Mouse (Mus musculus) cerebellum, adult (tissue): ENCODE data around the gene Rab11a.
"Not testable (repeated sequence)": the region's sequence is repeated elsewhere in the genome, so short reads cannot be mapped to it uniquely, and the experiment has no call there.

Experiments used
- ATAC-seq: cut with Nextera tagmentation; 2 replicates; pipeline ENCODE4 v1.9.2; 2017; ENCODE audit warnings: mild to moderate bottlenecking, moderate library complexity, mixed read lengths; ENCODE audit not compliant: insufficient number of reproducible peaks, low FRiP score, low TSS enrichment

The Rab11a gene

DNA sequence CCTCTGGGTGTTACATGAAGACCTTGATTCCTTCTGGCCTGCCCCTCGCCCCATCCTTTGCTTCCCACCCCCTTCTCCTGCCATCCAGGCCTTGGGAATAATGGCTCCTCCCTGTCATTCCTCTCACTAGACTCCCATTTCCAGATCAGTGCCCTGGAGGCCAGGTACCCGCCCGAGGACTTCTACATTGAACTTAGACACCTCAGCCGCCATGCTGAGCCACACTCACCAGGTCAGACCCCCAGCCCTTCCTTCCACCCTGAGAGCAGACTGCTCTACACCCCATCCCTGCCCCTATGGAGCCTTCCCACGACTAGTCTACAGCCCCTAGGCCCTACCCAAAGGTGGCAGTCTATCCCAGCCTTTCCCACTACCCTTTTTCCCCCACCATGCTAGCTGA, 39.9 kb downstream of the Rab11a start:
- ATAC-seq: no peak

DNA sequence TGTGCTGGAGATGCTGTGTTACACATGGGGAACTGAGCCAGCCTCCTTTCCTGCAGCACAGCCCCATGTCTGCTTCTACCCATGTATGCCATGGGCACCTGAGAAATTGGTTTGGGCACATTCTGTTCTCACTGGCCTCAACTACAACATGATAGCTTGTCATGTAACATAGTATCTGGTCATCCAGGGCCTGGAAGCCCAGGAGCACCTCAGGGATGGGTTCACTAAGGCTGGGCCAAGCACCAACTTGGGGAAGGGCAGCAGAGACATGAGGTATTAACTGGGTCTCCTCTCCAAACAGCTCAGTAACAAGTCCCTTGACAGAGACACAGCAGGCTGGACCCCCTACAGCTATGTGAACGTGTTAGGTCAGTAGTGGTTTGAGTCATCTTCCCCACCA, 40.6 kb downstream of the Rab11a start:
- no peak for ATAC-seq

DNA sequence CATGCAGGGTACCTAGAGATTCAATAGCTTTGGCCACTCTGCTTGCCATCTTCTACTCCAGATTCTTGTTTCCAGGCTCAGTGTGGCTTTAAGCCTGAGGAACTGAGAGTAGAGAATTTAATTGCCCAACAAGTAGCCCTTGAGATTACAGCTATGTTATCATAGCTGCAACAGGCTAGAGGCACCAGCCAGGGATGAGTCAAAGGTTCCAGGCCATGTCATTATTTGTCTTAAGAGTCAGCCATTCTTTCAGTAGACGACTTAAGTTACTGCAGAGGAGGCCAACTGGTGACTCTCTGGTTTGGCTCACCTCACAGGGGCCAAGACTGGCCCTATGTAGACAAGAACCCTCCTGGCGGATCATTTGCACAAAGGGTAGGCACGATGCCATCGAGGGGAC, 41.2 kb downstream of the Rab11a start:
- ATAC-seq: no peak

DNA sequence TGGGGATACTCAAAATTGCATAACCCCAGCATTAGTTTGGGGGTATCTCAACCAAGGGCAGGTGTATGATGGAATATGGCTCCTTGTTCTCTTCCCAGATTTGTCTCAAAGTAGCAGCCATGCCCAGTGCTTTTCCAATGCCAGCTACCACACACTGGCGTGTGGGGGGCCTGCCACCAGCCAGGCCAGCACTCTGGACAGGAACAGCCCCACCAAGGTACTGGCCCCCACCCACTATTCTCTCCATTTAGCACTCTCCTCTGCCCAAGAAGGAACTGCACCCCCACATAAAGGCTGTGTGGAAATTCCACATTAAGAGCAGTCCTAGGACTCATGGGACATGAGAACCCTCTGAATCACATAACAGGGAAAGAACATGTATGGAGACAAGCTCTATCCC, 42.3 kb downstream of the Rab11a start:
- no peak for ATAC-seq

DNA sequence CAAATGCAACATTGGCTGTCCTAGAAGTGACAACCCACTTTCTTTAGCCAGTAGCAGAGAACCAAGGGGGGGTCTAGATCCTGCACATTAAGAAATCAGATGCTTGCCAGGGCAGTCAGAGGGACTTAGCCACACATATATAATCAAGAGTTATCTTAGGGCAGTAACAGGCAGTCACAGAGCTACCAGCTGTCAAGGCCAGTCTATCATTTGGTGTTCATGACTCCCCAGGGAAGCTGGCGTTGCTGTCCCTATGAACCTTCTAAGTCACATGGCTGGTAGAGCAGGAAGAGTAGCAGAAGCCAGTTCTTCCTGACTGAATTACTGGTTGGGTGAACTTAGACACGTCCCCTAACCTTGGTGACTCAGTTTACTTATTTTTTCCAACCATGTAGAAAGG, 44.5 kb downstream of the Rab11a start:
- no peak for ATAC-seq

DNA sequence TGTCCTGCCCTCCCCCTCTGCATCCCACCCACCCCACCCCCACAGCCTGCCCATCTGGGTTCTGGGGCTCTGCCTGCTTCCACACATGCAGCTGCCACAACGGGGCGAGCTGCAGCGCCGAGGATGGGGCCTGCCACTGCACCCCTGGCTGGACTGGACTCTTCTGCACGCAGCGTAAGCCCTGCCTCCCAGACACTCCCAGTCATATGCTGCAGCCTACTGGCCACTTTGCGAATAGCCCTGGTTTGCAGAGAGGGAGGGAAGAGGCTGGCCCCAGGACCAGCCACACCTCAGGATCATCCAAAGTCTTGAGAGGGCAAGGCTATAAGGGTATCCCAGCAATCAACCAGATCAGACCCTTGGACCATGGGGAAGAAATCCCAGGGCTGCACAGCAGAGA, 46.4 kb downstream of the Rab11a start:
- ATAC-seq: peak; percentile 74

DNA sequence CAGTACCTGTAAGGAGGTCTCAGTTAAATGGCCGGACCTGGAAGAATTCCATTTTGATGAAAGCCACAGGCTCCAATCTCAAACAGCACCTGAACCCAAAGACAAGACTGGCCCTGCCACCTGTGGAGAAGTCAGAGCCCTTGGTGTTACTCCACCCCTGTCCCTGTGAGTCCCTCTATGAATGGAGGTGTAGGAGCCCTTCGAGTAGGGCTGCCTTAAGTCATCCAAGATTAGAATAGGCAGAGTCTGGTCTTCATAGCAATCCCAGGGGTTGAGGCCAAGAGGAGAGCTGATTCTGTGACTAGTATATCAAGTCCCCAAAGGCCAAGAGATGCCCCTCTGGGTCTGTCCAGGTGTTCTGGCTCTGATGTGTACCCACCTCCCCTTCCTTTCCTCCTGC, 46.8 kb downstream of the Rab11a start:
- ATAC-seq: no peak

DNA sequence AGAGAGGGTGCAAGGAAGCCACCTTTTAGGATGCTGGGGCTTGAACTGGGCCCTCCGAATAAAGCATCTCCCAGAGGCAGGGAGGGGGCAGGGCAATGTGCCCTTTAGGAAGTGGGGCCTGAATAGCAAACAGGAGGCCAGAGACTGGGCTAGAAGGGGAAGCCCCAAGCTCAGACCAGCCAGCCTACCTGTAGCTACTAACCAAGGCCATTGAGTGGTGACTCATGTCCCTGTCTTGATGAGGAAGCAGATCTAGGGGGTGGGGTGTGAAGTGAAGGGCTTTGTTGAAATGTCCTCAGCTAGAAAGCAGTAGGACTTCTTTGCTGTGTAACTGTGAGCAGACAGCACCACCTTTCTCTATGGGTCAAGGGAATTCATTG, 49.6 kb downstream of the Rab11a start:
- ATAC-seq: no peak

DNA sequence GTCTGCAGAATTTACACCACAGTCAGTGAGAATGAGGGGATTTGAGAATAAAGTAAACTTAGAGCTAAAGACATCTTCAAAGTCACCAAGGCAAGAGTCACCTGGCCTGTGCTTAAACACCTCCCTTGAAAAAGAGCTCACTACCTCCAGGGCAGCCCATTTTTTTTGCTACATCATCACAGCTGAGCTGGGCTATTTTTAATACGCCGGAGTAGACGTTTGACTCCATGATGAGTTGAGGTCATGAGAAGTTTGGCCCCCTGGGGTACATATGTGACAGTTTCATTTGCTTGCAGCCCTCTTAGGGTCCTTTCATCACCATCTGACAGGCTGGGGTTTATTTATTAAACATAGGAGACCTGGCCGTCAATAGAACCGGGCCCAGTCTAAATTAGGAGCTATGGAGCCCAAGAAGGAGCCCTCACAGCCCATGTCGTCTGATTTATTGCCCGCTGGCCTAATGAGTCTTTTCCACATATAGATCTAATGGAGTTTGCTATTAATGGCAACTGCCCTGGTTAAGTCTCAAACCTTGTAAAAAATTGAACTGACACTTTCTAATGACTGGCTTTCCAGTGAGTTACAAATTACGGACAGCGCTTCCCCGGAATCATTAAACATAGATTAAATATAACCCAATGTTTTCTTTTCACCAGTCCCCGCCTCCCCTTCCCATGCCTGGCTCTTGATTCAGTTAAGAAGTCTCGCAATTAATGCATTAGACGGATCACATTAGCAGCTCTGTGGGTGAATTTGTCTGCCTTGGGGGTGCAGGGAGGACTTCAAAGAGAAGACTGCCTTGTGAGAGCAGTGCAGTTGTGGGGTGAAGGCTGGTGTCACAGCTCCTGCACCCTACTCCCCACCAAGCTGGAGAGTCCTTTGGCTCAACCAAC, 50.2 kb downstream of the Rab11a start:
- ATAC-seq: no peak

DNA sequence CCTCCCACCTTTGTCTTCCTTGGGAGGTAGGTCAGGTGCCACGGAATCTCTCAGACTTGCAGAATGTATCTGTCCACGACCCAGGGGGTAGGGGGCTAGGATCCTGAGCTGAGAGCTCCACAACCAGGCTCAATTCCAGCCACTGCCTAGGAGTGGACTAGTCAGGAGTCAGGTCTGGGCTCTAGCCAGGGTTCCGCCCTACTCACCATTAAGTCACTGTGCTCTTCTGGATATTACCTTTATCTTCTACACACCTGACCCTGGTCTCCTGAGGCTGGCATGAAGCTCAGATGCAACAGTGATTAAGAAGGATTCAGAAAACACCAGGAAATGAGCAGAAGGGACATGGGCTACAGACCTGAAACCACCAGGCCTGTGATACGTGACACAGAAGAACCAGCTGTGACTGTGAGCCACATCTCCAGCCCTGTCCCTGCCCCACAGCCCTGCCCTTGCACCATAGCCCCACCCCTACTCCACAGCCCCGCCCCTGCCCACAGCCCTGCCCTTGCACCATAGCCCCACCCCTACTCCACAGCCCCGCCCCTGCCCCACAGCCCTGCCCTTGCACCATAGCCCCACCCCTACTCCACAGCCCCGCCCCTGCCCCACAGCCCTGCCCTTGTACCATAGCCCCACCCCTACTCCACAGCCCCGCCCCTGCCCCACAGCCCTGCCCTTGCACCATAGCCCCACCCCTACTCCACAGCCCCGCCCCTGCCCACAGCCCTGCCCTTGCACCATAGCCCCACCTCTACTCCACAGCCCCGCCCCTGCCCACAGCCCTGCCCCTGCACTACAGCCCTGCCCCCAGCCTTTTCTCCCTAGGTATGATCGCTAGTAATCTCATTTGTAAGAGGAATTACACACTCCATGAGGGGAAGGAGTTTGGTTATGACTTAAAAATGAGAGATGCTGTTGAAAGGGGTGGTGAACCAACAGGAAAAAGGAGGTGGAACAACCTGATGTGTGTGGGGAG, 65.9 kb downstream of the Rab11a start:
- not testable (repeated sequence) for ATAC-seq

DNA sequence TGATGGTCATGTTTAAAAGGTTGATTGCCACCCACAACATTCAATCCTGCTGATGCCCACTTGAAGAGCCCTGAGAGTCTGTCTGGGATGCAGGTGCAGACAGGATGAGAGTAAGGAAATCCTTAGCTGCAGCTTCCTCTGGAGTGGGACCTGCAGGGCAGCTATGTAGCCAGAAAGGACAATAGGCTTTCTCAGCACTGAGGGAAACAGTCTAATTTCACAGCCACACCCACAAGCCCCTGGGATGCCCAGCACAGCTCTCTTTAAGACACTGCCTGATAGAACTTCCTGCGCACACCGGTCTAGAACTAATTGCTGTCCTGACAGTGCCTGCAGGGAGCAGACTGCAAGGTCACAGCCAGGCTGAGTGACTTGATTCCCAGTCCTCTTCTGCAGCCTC, 69.6 kb downstream of the Rab11a start:
- ATAC-seq: no peak

DNA sequence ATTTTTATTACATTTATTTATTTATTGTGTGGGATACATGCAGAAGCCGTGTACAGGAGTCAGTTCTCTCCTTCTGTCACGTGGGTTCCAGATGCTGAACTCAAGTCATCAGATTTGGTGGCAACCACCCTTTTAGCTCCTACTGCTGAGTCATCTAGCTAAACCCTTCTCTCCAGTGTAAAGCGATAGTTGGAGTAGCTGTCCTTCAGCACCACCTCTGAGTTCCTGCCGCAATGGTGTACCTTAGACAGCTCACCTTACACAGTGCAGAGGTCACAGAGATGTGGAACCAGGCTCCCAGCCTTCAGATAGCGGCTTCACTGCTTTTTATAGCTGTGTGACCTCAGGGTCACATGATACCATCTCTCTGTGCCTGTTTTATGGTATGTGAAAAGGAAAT, 70.0 kb downstream of the Rab11a start:
- no peak for ATAC-seq

DNA sequence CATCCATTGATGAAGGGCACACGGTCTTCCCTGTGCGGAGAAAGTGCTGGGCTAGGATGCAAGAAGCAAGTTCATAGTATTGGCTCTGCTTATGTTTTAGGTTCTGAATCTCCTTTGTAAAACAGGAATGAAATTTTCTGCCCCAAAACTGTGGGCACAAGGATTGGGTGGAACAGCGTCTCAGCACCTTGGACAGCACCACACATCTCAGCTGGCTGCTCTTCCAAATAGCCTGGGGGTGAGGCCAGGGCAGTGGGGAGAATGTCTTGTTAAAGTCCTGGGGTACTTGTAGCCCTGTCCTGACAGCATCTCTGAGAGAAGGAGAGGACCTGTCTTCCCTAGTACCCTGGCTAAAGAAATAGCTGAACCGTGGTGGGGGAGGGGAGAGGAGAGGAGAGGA, 71.0 kb downstream of the Rab11a start:
- no peak for ATAC-seq
